Mouse (Mus musculus) ES-Bruce4 (cell line): ENCODE data around the gene Gstz1. TPM values are rescaled to one million over a fixed set of nuclear protein-coding genes. Genes with fewer than 3 reads are reported as not detected.
A peak's percentile ranks its signal among the peaks of the same experiment; 100 is the strongest.
"Not testable (repeated sequence)": the region's sequence is repeated elsewhere in the genome, so short reads cannot be mapped to it uniquely, and the experiment has no call there.

Source experiments
- H3K27ac ChIP-seq: 2 replicates; pipeline ENCODE4 v1.5.1; 2012; ENCODE audit warnings: low read length, inconsistent platforms; ENCODE audit not compliant: insufficient read depth
- H3K27me3 ChIP-seq: 2 replicates; pipeline ENCODE4 v1.6.1; 2012; ENCODE audit warnings: mild to moderate bottlenecking, low read length, inconsistent platforms; ENCODE audit not compliant: control insufficient read depth, poor library complexity, insufficient read depth, severe bottlenecking
- H3K36me3 ChIP-seq: 2 replicates; pipeline ENCODE4 v1.6.1; 2012; ENCODE audit warnings: inconsistent platforms, mild to moderate bottlenecking, low read length, moderate library complexity; ENCODE audit not compliant: control insufficient read depth, poor library complexity, insufficient read depth, severe bottlenecking
- H3K4me1 ChIP-seq: one replicate; pipeline ENCODE4 v1.8.1; 2011; ENCODE audit warnings: low read length; ENCODE audit not compliant: control insufficient read depth, insufficient read depth
- H3K4me3 ChIP-seq: 2 replicates; pipeline ENCODE4 v1.5.1; 2011; ENCODE audit warnings: low read depth, mild to moderate bottlenecking, low read length
- H3K9ac ChIP-seq: 2 replicates; pipeline ENCODE4 v1.6.1; 2012; ENCODE audit warnings: low read depth, mild to moderate bottlenecking, inconsistent platforms; ENCODE audit not compliant: poor library complexity, severe bottlenecking
- H3K9me3 ChIP-seq: replicated peaks from 2 replicates; pipeline ENCODE4 v1.6.1; 2012; ENCODE audit warnings: mild to moderate bottlenecking, low read length, inconsistent platforms; ENCODE audit not compliant: control insufficient read depth, poor library complexity, insufficient read depth, severe bottlenecking
- CTCF ChIP-seq: IDR thresholded peaks from one replicate; pipeline ENCODE4 v1.8.1; 2011; ENCODE audit warnings: low read depth, low read length
- EP300 ChIP-seq: IDR thresholded peaks from 2 replicates; pipeline ENCODE4 v1.6.1; 2011; ENCODE audit warnings: low read depth, low read length; ENCODE audit not compliant: insufficient read depth
- POLR2A ChIP-seq: IDR thresholded peaks from one replicate; pipeline ENCODE4 v1.8.1; 2011; ENCODE audit warnings: low read length; ENCODE audit not compliant: insufficient read depth
- polyA plus RNA-seq: library from polyadenylated mRNA; stranded (reverse); fragments of >200 nt; gene quantifications from 2 replicates; pipeline ENCODE4 v1.2.4, GENCODE M21; 2011; ENCODE audit warnings: low read depth; ENCODE audit not compliant: missing spikeins, insufficient read depth, insufficient read length

The Gstz1 gene
- polyA plus RNA-seq, 1 experiment: 34.2 TPM

DNA sequence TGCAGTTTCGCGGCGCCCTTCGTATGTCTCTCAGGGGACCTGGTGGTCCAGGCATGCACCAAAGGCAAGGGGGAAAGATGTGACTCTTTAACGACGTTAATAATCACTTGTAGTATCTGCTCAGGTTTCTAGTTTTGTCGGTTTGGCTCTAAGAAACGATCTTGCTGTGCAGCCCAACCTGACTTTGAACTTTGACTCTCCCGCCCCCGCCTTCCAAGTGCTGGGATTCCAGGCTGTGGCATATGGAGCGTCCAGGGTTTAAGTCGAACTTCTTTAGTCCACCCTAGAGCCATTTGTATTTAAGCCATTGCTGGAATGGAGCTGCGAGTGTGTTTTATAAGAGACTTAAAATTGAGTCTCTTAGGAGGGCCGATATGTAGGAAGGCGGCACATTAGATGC lies 1.2 kb downstream of the Gstz1 start:
- Histone ChIP-seq H3K36me3 (no peaks in the 10 kb centered on the region), H3K27ac (peak overlapping the region; percentile 72), H3K27me3 (no peaks in the 10 kb centered on the region), H3K4me3 (peak overlapping the region; percentile 70), H3K4me1 (no peaks in the 10 kb centered on the region), H3K9me3 (peaks cover 17% of the 10 kb centered on the region), H3K9ac (peak overlapping the region; percentile 83)
- TF ChIP-seq CTCF: no peak
- TF ChIP-seq EP300: no peak
- TF ChIP-seq POLR2A: no peak

DNA sequence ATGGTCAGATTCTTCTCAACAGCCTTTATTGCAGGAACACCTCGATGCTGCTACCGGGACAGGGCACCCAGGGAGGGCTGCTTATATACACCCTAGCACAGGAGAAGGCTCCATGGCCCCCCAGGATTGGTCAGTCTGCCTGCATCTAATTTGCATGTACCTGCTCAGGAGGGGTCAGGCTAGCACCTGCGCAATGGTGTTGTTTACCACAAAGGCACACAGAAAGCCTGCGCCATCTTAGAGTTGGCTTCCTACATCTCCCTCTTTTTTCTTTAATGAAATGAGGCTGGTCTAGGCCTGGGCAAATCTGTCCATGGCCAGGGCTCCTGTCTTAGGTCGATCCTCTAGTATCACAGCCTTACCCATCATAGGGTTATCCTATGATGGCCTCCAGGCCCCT lies 2.5 kb downstream of the Gstz1 start:
- no peak for TF ChIP-seq POLR2A
- no peak for TF ChIP-seq EP300
- TF ChIP-seq CTCF: no peak
- no peaks in the 10 kb centered on the region for H3K36me3 ChIP-seq
- no peak overlapping the region for H3K27ac ChIP-seq
- H3K9me3 ChIP-seq: peaks cover 17% of the 10 kb centered on the region
- no peaks in the 10 kb centered on the region for H3K4me1 ChIP-seq
- H3K27me3 ChIP-seq: no peaks in the 10 kb centered on the region
- no peak overlapping the region for H3K9ac ChIP-seq
- H3K4me3 ChIP-seq: no peak overlapping the region

DNA sequence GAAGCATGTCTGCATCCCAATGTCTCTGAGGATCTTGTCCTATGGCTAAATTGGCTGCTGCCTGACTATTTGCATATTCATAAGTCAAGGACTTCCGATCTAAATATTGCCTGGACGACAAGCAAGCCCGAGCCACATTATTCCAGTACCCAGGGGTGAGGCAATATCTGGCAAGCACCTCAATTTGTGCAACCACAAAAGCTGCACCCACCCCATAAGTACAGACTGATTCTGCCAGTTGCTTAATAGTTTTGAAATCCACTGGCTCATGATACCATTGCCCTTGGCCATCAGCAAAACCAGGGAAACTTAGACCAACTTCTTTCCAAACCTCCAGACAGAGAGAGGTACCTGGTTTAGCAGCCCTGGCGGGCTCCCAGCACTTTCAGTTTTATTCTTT lies 7.5 kb downstream of the Gstz1 start:
- H3K4me3 ChIP-seq, H3K4me1 ChIP-seq, H3K9ac ChIP-seq, H3K27ac ChIP-seq, H3K27me3 ChIP-seq, H3K36me3 ChIP-seq: not testable (repeated sequence)
- peaks cover 15% of the 10 kb centered on the region for H3K9me3 ChIP-seq

DNA sequence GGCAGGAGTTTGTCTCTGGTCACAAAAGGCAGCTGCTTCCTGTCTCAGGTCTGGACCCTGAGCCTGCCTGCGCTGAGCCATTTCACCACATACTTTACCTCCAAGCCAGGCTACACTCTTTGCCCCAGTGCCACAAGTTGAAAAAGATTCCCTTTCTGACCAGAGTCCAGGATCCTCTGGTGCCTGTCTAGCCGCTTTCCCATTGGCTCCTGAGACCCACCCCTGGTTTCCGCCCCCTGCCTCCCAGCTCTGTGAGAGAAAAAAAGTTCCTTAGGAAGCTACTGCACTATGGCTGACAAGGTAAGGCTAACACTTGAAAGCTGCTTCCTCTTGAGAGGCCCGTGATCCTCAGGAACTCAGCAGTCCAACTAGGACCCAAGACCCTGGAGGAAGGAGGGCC lies 10.4 kb downstream of the Gstz1 start:
- Histone ChIP-seq H3K4me1 (no peaks in the 10 kb centered on the region), H3K27me3 (no peaks in the 10 kb centered on the region), H3K36me3 (no peaks in the 10 kb centered on the region), H3K4me3 (no peak overlapping the region), H3K9ac (no peak overlapping the region), H3K27ac (no peak overlapping the region), H3K9me3 (no peaks in the 10 kb centered on the region; the same call in none of the 2 replicates)
- no peak for TF ChIP-seq EP300
- TF ChIP-seq CTCF: no peak
- TF ChIP-seq POLR2A: no peak

DNA sequence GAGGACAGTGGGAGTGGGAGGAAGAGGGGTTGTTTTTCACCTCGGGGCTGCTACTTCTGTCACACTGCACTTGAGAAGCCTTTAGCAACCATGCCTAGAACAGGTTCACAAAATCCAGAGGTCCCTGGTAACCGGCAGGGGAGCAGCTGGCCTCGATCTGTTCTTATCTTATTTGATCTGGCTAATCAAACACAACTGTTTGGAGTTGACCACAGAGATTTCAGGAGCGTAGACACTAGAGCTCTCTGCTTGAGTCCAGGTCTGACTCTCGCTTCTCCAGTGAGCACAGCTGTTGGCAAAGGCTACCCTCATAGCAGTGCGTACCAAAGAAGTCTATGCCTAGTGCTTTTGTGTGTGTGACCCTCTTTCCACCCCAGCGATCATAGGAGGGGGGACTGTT lies 11.1 kb downstream of the Gstz1 start:
- H3K9me3 ChIP-seq: no peaks in the 10 kb centered on the region; the same call in 1 of the 2 replicates
- no peaks in the 10 kb centered on the region for H3K27me3 ChIP-seq
- no peak overlapping the region for H3K4me3 ChIP-seq
- TF ChIP-seq POLR2A (no peak), EP300 (no peak), CTCF (no peak)
- H3K36me3 ChIP-seq: no peaks in the 10 kb centered on the region
- no peak overlapping the region for H3K9ac ChIP-seq
- no peak overlapping the region for H3K27ac ChIP-seq
- H3K4me1 ChIP-seq: no peaks in the 10 kb centered on the region

DNA sequence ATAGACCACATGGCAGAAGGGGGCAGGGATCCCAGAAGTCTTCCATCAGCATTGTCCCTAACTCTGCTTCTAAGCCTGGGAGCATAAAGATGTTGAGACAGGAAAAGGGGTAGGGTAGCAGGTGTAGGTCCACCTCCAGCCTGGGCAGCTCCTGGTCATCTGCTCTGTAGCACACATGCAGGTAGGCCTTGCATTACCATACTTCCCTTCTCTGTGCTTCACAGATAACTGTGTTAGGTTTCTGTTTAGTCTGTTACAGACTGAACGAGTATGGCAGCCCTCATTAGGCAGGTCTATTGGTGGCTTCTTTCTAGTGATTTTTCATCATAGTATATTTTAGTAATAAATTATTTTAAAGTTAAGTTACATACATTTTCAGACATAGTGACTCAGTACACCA lies 13.3 kb downstream of the Gstz1 start:
- TF ChIP-seq POLR2A (no peak), CTCF (no peak)
- no peaks in the 10 kb centered on the region for H3K36me3 ChIP-seq
- no peak overlapping the region for H3K9ac ChIP-seq
- H3K9me3 ChIP-seq: no peaks in the 10 kb centered on the region
- no peaks in the 10 kb centered on the region for H3K4me1 ChIP-seq
- no peak overlapping the region for H3K27ac ChIP-seq
- H3K4me3 ChIP-seq: no peak overlapping the region
- H3K27me3 ChIP-seq: no peaks in the 10 kb centered on the region
